Mouse (Mus musculus) limb, embryonic 11.5 days (tissue): ENCODE measurements at regions not wholly inside any gene's neighbourhood (a gene's known extent, or its start where the extent isn't known, plus 50 kb on each side); places are given as distances from the start of the nearest gene placed in this dataset.

Source experiments
- ATAC-seq: fragments of 200-750 bp; cut with Nextera tagmentation; 2 replicates; pipeline ENCODE4 v1.8.0; 2017; ENCODE audit warnings: low read depth; ENCODE audit not compliant: insufficient number of reproducible peaks, low FRiP score, low TSS enrichment
- DNase-seq: peaks from one replicate; pipeline ENCODE4 v3.0.0-alpha.2; 2015; ENCODE audit warnings: low spot score
- H3K27ac ChIP-seq: fragments of 300-500 bp; sonication (generic); replicated peaks from 2 replicates; pipeline ENCODE4 v1.5.1; 2014; ENCODE audit warnings: low read depth, mild to moderate bottlenecking, low read length
- H3K27me3 ChIP-seq: fragments of 300-500 bp; sonication (generic); 2 replicates; pipeline ENCODE4 v1.6.1; 2014; ENCODE audit warnings: mild to moderate bottlenecking, low read length, mixed read lengths; ENCODE audit not compliant: control insufficient read depth, insufficient read depth
- H3K36me3 ChIP-seq: fragments of 300-500 bp; sonication (generic); 2 replicates; pipeline ENCODE4 v1.6.1; 2014; ENCODE audit warnings: mild to moderate bottlenecking, low read length, moderate library complexity, mixed read lengths; ENCODE audit not compliant: control insufficient read depth, insufficient read depth
- H3K4me1 ChIP-seq: fragments of 300-500 bp; sonication (generic); 2 replicates; pipeline ENCODE4 v1.6.1; 2014; ENCODE audit warnings: low read length, mixed read lengths; ENCODE audit not compliant: control insufficient read depth, insufficient read depth
- H3K4me2 ChIP-seq: fragments of 300-500 bp; sonication (generic); 2 replicates; pipeline ENCODE4 v1.6.1; 2014; ENCODE audit warnings: low read depth, mild to moderate bottlenecking, moderate library complexity; ENCODE audit not compliant: severe bottlenecking
- H3K4me3 ChIP-seq: fragments of 300-500 bp; sonication (generic); 2 replicates; pipeline ENCODE4 v1.5.1; 2014; ENCODE audit warnings: low read depth, low read length
- H3K9ac ChIP-seq: fragments of 300-500 bp; sonication (generic); 2 replicates; pipeline ENCODE4 v1.6.1; 2014; ENCODE audit warnings: mild to moderate bottlenecking, low read length
- H3K9me3 ChIP-seq: fragments of 300-500 bp; sonication (generic); 2 replicates; pipeline ENCODE4 v1.6.1; 2016; ENCODE audit warnings: low read length; ENCODE audit not compliant: control insufficient read depth
- WGBS: fragments of 180-500 bp; shearing (Covaris S2); extraction: QIAGEN DNeasy Blood & Tissue Kit; methylation state at CpG from one replicate; pipeline ENCODE4 v1.1.7; 2014; 5-methylcytosine and 5-hydroxymethylcytosine counted together

GRCm38 (mm10) chr5:97184512-97184911 is 73.1 kb upstream of the Paqr3 start:
- Histone ChIP-seq H3K27me3 (no peaks in the 10 kb centered on the region), H3K9ac (no peak overlapping the region), H3K9me3 (no peaks in the 10 kb centered on the region), H3K36me3 (no peaks in the 10 kb centered on the region), H3K4me3 (no peak overlapping the region), H3K4me2 (no peak overlapping the region), H3K4me1 (no peaks in the 10 kb centered on the region), H3K27ac (no peak overlapping the region)
- ATAC-seq (no peak), DNase-seq (no peak)
- 88% methylated on average over 9 of the region's 9 CpGs for WGBS

GRCm38 (mm10) chr5:97181249-97181648 is 69.9 kb upstream of the Paqr3 start:
- 93% methylated on average over 1 of the region's 1 CpGs for WGBS

GRCm38 (mm10) chr5:97174446-97174845 is 63.0 kb upstream of the Paqr3 start:
- 87% methylated on average over 8 of the region's 8 CpGs for WGBS
- Histone ChIP-seq H3K27me3 (no peaks in the 10 kb centered on the region), H3K9ac (no peak overlapping the region), H3K36me3 (no peaks in the 10 kb centered on the region), H3K4me1 (no peaks in the 10 kb centered on the region), H3K4me2 (no peak overlapping the region), H3K9me3 (no peaks in the 10 kb centered on the region), H3K27ac (no peak overlapping the region), H3K4me3 (no peak overlapping the region)
- ATAC-seq (no peak), DNase-seq (no peak)

More at GRCm38 (mm10) chr5:97181249-97181648, 69.9 kb upstream of the Paqr3 start:
- H3K27me3 ChIP-seq: no peaks in the 10 kb centered on the region
- ATAC-seq: no peak
- H3K36me3 ChIP-seq: no peaks in the 10 kb centered on the region
- H3K4me2 ChIP-seq: no peak overlapping the region
- H3K27ac ChIP-seq: no peak overlapping the region
- no peaks in the 10 kb centered on the region for H3K4me1 ChIP-seq
- DNase-seq: no peak
- H3K9ac ChIP-seq: no peak overlapping the region
- no peaks in the 10 kb centered on the region for H3K9me3 ChIP-seq
- H3K4me3 ChIP-seq: no peak overlapping the region

GRCm38 (mm10) chr5:97167401-97168249 is 56.2 kb upstream of the Paqr3 start:
- DNase-seq (no peak), ATAC-seq (no peak)
- H3K27ac ChIP-seq: no peak overlapping the region
- no peak overlapping the region for H3K4me2 ChIP-seq
- no peaks in the 10 kb centered on the region for H3K36me3 ChIP-seq
- H3K4me3 ChIP-seq: no peak overlapping the region
- no peaks in the 10 kb centered on the region for H3K27me3 ChIP-seq
- H3K9me3 ChIP-seq: no peaks in the 10 kb centered on the region
- H3K4me1 ChIP-seq: no peaks in the 10 kb centered on the region
- H3K9ac ChIP-seq: no peak overlapping the region
- 82% methylated on average over 18 of the region's 18 CpGs for WGBS

GRCm38 (mm10) chr5:97166128-97166883 is 54.9 kb upstream of the Paqr3 start:
- no peak for DNase-seq
- no peak for ATAC-seq
- 86% methylated on average over 4 of the region's 4 CpGs for WGBS
- Histone ChIP-seq H3K9me3 (no peaks in the 10 kb centered on the region), H3K27ac (no peak overlapping the region), H3K4me2 (no peak overlapping the region), H3K36me3 (no peaks in the 10 kb centered on the region), H3K9ac (no peak overlapping the region), H3K4me1 (no peaks in the 10 kb centered on the region), H3K4me3 (no peak overlapping the region), H3K27me3 (no peaks in the 10 kb centered on the region)
